Mouse (Mus musculus) gastrocnemius, adult 2 months (tissue): ENCODE data around the gene Creb5. TPM values are rescaled to one million over a fixed set of nuclear protein-coding genes. Genes with fewer than 3 reads are reported as not detected.

Source experiments
- DNase-seq: peaks from one replicate; pipeline ENCODE4 v3.0.0; 2022
- H3K27ac ChIP-seq: fragments of 200-600 bp; 2 replicates; pipeline ENCODE4 v1.8.1; 2022; ENCODE audit warnings: mild to moderate bottlenecking
- H3K4me3 ChIP-seq: fragments of 200-600 bp; 2 replicates; pipeline ENCODE4 v1.8.1; 2022; ENCODE audit warnings: mild to moderate bottlenecking, moderate library complexity
- CTCF ChIP-seq: fragments of 200-600 bp; IDR thresholded peaks from 2 replicates; pipeline ENCODE4 v1.8.1; 2022; ENCODE audit warnings: antibody characterized with exemption, mild to moderate bottlenecking, moderate library complexity
- intact Hi-C: fragments of 180-260 bp; cut with DNase I; formaldehyde crosslinking; loops from one replicate; pipeline ENCODE4 v1.15.1; 2025
- total RNA-seq, 2 experiments: library from RNA; stranded (reverse); gene quantifications; 2 replicates each; pipeline ENCODE4 v1.2.3; 2021

Gene Creb5
- total RNA-seq, 2 experiments from 2014 or later = 4.5 to 6.1 TPM

DNA sequence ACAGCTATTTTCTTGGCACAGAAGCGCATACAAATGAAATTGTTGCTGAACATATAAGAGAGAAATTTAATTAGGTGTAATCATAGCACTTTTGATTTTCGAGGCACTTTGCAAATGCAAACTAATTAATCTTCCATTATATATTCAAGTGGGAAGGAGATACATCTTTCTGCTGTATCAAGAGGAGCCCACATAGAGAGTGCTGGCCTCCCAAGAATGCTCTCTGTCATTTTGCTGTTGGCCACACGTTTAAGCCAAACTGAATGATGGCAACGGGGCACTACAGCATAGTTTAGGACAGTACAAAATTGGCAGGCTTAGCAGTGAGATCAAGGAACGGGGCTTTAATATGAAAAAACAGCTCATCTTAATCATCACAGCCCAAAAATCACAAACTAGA is 356.4 kb downstream of the Creb5 start:
- intact Hi-C loops = no loop called here

DNA sequence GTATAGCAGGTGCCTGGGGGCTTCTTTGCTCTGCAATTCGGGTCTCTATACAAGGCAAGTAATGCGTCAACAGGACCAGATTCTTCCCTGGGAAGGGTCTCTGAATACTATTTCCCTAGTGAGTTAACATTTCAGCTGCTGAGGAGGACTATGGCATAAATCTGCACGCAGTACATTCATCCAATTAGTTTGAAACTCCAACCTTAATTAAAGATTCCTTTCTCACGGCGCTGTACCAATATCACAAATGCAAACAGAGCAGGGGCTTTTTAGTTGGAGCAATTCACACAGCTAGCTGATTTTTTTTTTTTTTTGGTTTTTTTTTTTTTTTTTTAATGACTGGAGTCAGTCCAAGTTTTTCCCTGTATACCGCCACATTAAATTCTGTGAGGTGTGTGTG is 357.0 kb downstream of the Creb5 start:
- no peak for DNase-seq
- no peak for TF ChIP-seq CTCF
- no peak overlapping the region for H3K4me3 ChIP-seq
- intact Hi-C loops = no loop called here
- H3K27ac ChIP-seq = no peak overlapping the region

More for the DNA sequence above, 356.4 kb downstream of the Creb5 start:
- TF ChIP-seq CTCF = no peak
- Histone ChIP-seq H3K27ac (no peak overlapping the region), H3K4me3 (no peak overlapping the region)
- DNase-seq = no peak

DNA sequence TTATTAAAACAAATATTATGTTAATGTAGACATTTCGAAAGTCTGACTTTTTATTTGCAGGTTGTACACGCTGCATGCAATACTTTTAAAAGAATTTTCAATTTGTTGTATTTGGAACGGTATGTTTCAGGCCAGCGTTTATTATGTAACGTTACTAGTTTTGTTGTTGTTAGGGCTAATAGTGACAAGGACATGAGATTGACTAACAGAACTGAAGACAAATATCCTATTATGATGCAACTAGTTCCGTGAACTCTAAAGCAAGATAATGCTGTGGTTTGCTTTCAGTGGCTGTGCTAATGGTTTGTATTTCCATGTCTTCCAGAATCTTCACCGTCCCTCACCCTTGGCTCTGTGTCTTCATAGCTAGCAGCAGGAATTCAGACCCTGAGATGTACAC is 357.9 kb downstream of the Creb5 start:
- intact Hi-C loops = no loop called here
- no peak for TF ChIP-seq CTCF

DNA sequence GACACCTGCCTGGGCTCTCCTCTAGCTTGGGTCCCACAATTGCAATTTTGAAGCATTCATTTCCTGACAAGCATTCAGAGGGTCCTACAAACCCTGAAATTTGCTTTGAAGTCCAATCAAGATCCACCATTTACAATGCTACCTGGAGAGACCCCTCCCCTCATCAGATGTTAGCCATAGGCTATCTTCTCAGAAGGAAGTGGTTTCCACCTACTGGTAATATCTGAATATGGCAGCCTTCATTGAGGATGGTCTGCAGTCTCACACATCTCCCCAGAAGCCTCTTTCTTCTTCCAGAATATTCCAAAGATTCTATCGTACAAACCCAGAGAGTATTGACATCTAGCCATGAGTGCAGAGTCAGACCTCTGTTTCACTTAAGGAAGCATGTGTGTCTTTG is 362.7 kb downstream of the Creb5 start:
- no peak for DNase-seq
- intact Hi-C loops = no loop called here
- peak; percentile 44 for TF ChIP-seq CTCF
- Histone ChIP-seq H3K4me3 (no peak overlapping the region), H3K27ac (no peak overlapping the region)

More for the DNA sequence above, 357.9 kb downstream of the Creb5 start:
- DNase-seq = no peak
- Histone ChIP-seq H3K27ac (no peak overlapping the region), H3K4me3 (no peak overlapping the region)

DNA sequence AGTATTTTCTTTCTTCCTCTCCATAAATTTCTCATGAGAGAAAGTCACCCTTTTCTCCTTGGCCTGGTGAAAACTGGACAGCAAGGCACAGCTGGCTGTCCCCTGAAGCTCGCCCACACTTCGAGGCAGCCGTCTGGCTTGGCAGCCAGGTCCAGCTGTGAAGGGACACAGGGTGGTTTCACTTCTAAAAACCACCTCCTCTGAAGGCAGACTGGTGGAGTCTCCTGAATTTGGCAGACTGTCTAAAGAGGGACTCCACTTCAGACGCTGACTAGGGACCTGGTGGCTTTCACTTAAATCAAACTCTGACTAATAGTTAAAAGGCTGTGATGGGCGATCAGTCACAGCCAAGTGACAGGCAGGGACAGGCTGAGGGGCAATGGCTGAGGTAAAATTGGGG is 365.6 kb downstream of the Creb5 start:
- Histone ChIP-seq H3K27ac (no peak overlapping the region; the same call in 1 of the 2 replicates), H3K4me3 (no peak overlapping the region)
- DNase-seq = no peak
- no peak for TF ChIP-seq CTCF
- intact Hi-C loops = no loop called here

DNA sequence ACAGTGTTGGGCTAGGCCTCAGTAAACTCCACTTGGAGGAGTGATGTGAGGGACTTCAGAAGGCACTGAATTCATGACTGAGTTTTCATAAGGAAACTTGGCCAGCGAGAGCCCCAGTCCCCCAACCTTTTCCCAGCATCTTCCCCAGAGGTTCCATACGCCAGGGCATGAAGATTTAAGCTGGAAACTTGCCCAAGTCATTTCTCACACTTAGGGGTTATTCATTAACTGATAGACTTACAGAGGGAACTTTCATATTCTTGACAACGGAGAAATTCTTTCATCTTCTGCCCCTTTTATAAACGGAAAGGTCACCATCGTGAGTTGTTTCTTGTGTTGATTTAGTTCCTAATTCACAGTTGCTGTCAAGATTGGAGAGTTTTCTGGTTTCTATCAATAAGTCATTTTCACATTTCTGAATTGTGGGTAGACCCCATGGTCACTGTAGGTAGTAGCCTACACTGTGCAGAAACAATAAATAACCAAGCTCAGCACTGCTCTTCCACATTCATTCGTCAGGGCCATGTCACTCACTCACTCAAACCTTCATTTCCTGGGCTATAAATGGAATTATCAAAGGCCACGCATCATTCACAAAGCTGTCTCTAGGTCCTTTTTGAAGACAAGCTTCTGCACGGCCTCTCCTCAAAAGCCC is 366.8 kb downstream of the Creb5 start:
- Histone ChIP-seq H3K4me3 (no peak overlapping the region), H3K27ac (peak overlapping the region; percentile 51)
- TF ChIP-seq CTCF = no peak
- intact Hi-C loops = no loop called here
- no peak for DNase-seq

DNA sequence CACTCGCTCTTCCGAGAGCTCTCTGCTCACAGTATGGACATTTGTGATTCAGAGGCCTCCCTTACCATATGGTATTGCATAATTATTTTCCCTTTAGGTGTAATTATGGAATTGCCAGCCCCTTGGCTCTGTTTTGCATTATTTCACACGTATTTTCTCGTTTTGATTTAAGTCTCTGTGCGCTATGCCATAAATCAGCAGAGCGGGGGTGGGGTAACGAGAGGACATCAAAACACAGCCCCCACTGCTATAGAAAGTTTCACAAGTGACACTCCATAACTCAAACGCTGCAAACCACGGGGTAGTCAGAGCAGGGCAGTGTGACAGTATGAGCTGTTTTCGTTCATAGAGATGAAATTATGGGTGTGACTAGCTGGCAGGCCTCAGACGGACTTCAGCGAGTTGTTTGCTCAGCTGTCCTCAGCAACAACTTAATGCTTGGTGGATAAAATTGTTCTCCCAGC is 367.3 kb downstream of the Creb5 start:
- H3K4me3 ChIP-seq = no peak overlapping the region
- no peak for TF ChIP-seq CTCF
- peak; percentile 41 for DNase-seq
- intact Hi-C loops = no loop called here
- peak overlapping the region; percentile 51 for H3K27ac ChIP-seq

DNA sequence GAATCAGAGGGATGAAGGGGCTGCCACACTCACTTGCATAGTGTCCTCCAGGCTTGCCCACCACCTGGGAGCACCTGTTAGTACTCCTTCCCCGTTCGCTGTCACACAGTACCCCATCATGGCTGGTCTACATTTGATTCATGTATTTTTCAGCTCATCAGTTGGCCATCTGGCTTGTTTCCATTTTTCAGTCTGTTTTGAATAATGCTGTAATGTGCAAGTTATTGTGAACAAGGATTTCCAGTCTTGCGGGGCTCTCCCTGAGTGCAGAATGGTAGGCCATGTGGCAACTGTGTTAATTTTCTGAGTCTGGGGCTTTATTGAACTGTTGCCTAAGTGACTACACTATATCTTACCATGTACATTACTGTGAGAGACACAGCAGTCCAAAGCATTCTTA is 369.4 kb downstream of the Creb5 start:
- intact Hi-C loops = no loop called here
- Histone ChIP-seq H3K27ac (no peak overlapping the region), H3K4me3 (no peak overlapping the region)
- no peak for TF ChIP-seq CTCF
- DNase-seq = no peak

DNA sequence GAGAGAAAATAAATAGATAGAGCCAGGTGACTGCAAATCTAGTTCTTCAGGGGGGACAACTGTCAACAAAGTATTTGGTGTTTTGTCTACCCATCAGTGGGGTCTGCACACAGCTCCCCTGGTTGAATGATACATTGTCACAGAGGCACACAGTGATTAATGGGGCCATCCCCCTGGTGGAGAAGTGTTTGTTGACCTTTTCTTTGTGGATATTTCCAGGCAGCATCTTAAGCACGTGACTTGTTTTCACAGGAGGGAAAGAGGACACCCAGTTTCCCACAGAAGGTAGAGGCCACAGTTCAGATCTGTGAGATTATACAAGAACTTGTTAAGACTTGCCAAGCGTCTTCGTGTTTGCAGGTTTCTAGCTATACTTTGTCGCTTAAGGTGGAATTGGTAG is 370.4 kb downstream of the Creb5 start:
- Histone ChIP-seq H3K27ac (peak overlapping the region; percentile 3; the same call in 1 of the 2 replicates), H3K4me3 (no peak overlapping the region)
- intact Hi-C loops = no loop called here
- no peak for TF ChIP-seq CTCF
- no peak for DNase-seq

DNA sequence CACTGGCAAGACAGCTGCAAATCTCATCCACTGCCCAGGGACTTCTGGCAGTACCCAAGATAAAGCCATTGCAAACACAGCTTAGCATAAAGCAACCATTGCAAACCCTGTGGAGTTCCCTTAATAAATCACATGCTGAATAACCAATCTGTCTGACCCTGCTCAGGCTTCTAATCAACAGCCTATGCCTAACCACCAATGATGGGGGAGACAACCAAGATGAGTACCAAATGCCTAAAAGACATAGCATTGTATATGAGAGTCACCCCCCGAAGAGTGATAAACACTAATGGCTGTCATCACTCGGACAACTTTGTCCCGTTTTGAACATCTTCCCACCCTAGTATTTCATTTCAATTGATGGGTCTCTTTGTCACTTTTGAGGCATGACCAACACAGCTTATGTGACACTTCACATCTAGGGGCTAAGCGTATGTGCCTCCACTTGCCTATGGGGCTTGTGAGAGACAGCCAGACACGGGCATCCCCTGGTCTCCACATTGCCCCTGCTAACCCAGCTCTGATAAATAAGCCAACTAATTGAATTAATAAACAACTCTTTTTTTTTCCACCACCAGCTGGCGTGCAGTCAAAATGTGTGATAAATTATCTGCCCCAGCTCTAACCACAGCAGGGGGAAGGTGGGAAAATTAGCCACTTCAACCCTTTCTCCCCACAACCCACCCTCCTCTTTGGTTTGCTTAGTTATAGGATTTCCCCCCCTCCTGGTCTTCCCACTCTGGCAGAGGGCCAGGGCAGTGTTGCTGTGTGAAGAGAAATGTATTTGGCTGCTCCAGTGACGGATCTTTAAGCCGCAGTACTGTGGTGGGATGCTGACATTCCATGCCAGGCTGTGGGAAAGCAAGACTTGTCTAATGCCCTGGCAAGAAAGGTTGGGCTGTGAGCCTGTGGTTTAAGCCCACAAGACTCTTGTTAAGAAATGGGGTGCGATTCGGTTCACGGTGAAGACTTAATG is 376.1 kb downstream of the Creb5 start:
- no peak for DNase-seq
- H3K27ac ChIP-seq = no peak overlapping the region
- no peak overlapping the region for H3K4me3 ChIP-seq
- no peak for TF ChIP-seq CTCF
- intact Hi-C loops = no loop called here

DNA sequence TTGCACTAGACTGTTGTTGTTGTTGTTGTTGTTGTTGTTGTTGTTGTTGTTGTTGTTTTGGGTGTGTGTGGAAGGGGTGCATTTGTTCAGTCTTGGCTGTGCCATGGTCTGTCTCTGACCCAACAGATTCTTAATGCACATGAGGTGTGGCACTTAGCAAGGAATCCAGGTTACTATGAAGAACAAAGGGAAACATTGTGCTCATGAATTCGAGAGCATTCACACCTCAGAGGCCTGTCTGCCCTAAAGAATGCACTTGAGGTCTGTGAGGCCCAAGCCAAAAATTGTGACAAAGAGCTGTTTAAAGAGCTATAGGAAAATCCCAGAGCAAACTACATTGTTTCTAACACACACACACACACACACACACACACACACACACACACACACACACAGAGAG is 377.7 kb downstream of the Creb5 start:
- DNase-seq = no peak
- intact Hi-C loops = no loop called here

DNA sequence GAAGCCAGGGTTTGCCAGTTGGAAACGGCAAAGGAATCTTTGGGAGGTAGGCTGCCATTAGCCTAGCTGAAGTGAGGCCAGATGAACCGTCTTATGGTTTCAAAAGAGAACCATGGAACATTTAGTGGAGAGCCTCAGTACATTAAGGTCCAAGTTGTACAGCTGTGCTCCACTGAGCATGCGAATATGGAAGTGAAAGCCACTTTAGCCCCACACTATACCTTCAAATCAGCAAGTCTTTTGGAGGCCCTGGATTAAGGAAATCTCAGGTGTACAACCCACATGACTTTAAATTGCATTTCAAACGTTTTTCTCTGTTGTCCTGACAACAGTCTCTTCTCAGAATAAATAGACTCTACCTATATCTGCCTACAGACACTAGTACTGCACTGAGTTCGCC is 379.4 kb downstream of the Creb5 start:
- Histone ChIP-seq H3K4me3 (no peak overlapping the region), H3K27ac (no peak overlapping the region)
- intact Hi-C loops = no loop called here
- no peak for TF ChIP-seq CTCF
- DNase-seq = no peak

More for the DNA sequence above, 377.7 kb downstream of the Creb5 start:
- TF ChIP-seq CTCF = no peak
- no peak overlapping the region for H3K27ac ChIP-seq
- H3K4me3 ChIP-seq = no peak overlapping the region

DNA sequence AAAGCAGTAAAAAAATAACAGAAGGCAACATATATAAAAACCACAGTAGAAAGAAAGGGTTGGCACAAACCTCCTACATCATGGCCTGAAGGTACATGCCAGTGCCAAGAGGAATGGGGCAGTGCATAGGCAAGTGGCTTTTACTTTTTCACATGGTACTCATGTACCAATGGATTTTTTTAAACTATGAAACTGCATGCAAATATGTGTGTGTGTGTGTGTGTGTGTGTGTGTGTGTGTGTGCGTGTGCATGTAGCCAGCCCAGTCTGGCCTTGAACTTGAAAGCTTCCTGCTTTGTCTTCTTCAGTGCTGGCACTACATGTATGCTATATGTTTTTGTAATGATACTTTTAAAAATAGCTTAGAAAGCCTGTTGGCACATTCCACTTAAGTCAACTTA is 391.2 kb downstream of the Creb5 start:
- TF ChIP-seq CTCF = no peak
- DNase-seq = no peak
- intact Hi-C loops = no loop called here
- no peak overlapping the region for H3K4me3 ChIP-seq
- H3K27ac ChIP-seq = no peak overlapping the region

DNA sequence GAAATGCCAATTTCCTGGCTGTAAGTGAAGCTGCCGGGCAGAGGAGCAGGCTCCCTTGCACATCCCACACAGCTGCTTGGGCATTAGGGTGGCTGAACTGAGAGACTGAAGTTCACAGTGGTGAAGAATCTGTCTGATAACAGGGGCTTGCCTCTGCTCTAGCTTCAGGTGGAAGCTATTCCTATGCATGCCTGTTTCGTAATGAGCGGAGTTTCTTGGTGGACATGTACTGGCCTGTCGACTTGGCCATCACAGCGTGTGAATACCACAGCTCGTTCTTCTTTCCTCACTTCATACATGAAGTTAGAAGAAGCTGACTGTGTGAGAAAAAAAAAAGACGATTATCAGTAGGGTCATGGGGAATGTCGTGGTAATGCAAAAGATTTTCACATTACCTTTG is 393.0 kb downstream of the Creb5 start:
- no peak overlapping the region for H3K4me3 ChIP-seq
- DNase-seq = no peak
- TF ChIP-seq CTCF = no peak
- H3K27ac ChIP-seq = no peak overlapping the region
- intact Hi-C loops = no loop called here
